Mouse (Mus musculus): Measurements from ENCODE around the gene Arnt.
"Not testable (repeated sequence)": the region's sequence is repeated elsewhere in the genome, so short reads cannot be mapped to it uniquely, and the experiment has no call there.

The Arnt gene

GRCm38 (mm10) chr3:95434136-95434982 lies at the start of gene Arnt:
Gene Arnt, plus strand, starts transcription at chr3:95434388.
- DNase-seq (ENCODE audit: low read depth in 2 of 2, low spot score in 2 of 2), result peak; percentile 81 to 85

DNA sequence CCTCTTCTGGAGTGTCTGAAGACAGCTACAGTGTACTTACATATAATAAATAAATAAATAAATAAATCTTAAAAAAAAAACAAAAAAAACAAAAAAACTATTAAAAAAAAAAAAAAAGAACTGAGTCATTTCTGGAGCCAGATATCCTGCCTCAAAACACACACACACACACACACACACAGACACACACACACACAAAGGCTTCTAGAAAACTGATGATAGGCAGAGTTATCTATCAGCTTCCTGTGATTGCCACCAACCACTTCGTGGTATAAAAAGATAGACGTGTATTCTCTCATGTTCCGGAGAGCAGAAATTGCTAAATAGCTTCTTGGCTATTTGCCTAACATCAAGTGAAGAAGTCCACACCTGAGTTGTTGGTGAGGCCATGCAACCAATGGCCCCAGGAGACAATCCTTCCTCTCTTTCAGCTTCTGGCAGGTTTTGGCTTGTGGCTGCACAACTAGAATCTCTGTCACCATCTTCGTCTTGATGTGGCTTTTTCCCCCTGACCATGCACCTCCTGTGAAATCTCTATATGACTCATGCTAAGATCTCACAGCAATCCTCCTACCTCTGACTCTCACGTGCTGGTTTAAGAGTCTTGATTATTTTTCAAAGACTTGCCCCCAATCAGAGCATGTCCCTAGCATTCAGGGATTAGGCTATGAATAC lies 48.6 kb upstream of the Arnt start:
- DNase-seq (ENCODE audit: low read depth in 2 of 2, low spot score in 2 of 2), result peak; percentile 4 to 14

- DNase-seq (ENCODE audit: low read depth in 2 of 2, low spot score in 2 of 2), result no peak
These were observed 39.8 kb upstream of the Arnt start for GRCm38 (mm10) chr3:95394385-95394784.

DNA sequence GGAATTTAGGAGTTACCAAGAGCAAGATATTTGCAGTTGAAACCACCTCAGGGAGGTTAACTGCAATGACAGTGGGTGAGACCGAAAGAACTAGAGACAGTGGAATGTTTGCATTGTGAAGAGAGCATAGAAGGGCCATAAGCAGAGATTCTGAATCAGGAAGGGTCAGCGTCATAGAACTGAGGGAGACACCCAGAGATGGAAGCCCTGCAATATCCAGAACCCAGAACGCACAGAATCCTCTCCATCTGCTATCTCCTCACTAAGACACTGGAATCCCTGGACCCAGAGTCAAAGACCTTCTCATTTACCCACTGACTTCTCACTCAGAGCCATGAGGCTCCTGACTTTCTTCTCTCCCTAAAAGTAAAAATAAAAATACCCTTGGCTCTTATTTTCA lies 31.4 kb upstream of the Arnt start, which contains the start of gene 4930558C23Rik:
4930558C23Rik (minus strand) TSS at position 101 of the 400 bp plus-strand sequence.
- DNase-seq (ENCODE audit: low read depth in 2 of 2, low spot score in 2 of 2), result no peak

DNA sequence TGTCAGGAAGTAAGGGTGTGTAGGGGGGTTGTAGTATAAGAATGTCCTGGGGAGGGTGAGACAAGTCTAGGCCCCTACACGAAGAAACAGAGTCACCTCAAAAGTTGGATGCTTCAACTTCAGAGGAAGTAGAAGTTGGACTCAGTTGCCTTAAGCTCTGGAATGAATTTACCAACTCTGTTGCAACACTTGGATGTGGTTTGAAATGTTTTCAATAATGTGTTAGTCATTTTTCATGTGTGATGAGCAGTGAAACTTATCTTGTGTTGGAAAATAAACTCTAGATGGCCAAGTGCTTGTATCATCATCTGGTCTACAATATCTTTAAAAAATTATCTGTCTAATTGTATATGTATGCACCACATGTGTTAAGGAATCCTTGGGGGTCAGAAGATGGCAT lies 26.5 kb upstream of the Arnt start:
- no peak for DNase-seq (ENCODE audit: low read depth in 2 of 2, low spot score in 2 of 2)

DNA sequence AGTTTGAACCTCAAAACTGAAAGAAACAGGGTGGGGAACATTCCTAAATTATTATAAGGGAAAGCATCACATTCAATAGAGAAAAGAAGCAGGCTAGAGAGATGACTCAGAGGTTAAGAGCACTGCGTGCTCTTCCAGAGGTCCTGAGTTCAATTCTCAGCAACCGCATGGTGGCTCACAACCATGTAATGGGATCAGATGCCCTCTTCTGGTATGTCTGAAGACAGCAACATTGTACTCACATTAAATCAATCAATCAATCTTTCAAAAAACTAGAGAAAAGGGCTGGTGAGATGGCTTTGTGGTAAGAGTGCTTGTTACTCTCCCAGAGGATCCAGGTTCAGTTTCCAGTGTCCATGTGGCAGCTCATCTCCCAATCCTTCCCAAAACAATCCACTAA lies 25.3 kb upstream of the Arnt start:
- no peak for DNase-seq (ENCODE audit: low read depth in 2 of 2, low spot score in 2 of 2)

DNA sequence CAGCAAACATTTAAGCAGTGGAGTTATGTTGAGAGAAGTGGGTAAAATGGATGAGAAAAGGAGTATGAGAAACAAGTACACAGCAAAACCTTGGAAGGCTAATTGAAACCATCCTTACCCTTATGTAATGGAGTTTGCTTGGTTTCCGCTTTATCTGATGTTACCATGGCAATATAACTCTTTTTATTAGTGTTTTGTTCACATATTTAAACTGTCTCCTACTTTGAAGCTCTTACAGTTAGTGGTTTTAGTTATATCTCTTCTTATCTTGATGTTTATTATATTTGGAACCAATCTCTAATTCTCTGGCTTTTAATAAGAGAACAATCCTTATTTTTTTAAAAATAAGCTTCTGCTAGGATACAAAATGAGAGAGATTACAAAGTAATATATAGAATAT lies 21.9 kb upstream of the Arnt start:
- DNase-seq (ENCODE audit: low read depth in 2 of 2, low spot score in 2 of 2), result no peak

GRCm38 (mm10) chr3:95417866-95418265 lies 16.3 kb upstream of the Arnt start:
- no peak for DNase-seq (ENCODE audit: low read depth in 2 of 2, low spot score in 2 of 2)

- DNase-seq (ENCODE audit: low read depth in 2 of 2, low spot score in 2 of 2), result not testable (repeated sequence)
These were observed 7.7 kb upstream of the Arnt start for GRCm38 (mm10) chr3:95426476-95426875.

GRCm38 (mm10) chr3:95427117-95427890 lies 6.9 kb upstream of the Arnt start:
- DNase-seq (ENCODE audit: low read depth in 2 of 2, low spot score in 2 of 2), result not testable (repeated sequence)

GRCm38 (mm10) chr3:95427891-95428238 lies 6.3 kb upstream of the Arnt start:
- DNase-seq (ENCODE audit: low read depth in 2 of 2, low spot score in 2 of 2), result not testable (repeated sequence)

DNA sequence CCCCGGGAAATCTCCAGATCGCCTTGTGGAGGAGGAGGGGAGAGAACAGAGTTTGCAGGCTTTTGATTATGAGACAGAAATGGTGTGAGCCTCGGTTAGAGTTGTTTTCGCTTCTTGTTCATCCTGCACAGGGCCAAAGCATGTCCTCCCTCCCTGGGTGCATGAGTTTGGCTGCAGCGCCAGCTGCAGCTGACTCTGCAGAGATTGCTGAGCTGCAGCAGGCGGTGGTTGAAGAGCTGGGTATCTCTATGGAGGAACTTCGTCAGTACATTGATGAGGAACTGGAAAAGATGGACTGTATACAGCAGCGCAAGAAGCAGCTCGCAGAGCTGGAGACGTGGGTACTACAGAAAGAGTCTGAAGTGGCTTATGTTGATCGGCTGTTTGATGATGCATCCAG lies 5.8 kb upstream of the Arnt start:
- not testable (repeated sequence) for DNase-seq (ENCODE audit: low read depth in 2 of 2, low spot score in 2 of 2)

DNA sequence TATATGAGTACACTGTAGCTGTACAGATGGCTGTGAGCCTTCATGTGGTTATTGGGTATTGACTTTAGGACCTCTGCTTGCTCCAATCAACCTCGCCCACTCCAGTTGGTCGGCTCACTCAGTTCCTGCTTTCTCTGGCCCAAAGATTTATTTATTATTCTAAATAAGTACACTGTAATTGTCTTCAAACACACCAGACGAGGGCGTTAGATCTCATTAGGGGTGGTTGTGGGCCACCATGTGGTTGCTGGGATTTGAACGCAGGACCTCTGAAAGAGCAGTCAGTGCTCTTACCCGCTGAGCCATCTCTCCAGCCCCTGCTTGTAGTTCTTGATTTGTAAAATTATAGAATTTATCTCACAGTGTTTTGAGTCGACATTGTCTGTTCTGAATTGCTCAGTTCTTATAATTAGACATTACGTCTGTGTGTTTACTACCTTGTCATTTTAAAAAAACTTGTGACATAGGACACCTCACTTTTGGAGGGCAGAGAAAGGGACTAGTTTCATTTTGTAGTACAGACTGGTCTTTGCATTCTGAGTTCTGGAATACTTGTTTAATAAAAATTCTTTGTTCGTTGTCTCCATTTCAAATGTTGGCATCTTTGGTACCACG lies 780 bp upstream of the Arnt start:
- DNase-seq (ENCODE audit: low read depth in 2 of 2, low spot score in 2 of 2), result no peak

DNA sequence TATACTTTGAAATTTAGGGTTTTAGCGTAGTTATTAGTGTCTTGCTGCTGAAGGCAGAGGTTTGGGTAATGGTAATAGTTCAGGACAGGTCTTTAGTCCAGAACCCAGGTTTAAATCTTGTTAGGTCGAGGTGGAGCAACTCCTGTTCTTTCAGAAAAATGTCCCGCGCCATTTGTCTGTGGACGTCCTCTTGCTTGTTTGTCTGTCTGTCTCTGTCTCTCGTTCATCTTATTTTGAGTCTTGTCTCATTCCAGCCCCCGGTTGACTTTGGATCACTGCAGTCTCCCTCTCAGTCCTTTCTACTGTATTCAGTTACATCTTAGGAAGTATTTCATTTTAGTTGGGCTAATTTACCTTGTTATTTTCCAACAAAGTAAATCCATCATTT lies 789 bp downstream of the Arnt start:
- no peak for DNase-seq (ENCODE audit: low read depth in 2 of 2, low spot score in 2 of 2)

GRCm38 (mm10) chr3:95435561-95435960 lies 1.4 kb downstream of the Arnt start:
- DNase-seq (ENCODE audit: low read depth in 2 of 2, low spot score in 2 of 2), result no peak

DNA sequence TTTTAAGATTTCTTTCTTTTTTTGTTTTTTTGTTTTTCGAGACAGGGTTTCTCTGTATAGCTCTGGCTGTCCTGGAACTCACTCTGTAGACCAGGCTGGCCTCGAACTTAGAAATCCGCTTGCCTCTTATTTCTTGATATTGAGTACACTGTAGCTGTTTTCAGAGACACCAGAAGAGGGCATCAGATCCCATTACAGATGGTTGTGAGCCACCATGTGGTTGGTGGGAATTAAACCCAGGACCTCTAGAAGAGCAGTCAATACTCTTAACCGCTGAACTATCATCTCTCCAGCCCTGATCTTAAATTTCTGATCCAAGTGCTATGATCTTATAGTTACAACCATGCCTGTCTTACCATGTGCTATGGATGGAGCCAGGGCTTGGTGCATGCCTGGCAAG lies 4.4 kb downstream of the Arnt start:
- not testable (repeated sequence) for DNase-seq (ENCODE audit: low read depth in 2 of 2, low spot score in 2 of 2)

GRCm38 (mm10) chr3:95439670-95440069 lies 5.5 kb downstream of the Arnt start:
- no peak for DNase-seq (ENCODE audit: low read depth in 2 of 2, low spot score in 2 of 2)

DNA sequence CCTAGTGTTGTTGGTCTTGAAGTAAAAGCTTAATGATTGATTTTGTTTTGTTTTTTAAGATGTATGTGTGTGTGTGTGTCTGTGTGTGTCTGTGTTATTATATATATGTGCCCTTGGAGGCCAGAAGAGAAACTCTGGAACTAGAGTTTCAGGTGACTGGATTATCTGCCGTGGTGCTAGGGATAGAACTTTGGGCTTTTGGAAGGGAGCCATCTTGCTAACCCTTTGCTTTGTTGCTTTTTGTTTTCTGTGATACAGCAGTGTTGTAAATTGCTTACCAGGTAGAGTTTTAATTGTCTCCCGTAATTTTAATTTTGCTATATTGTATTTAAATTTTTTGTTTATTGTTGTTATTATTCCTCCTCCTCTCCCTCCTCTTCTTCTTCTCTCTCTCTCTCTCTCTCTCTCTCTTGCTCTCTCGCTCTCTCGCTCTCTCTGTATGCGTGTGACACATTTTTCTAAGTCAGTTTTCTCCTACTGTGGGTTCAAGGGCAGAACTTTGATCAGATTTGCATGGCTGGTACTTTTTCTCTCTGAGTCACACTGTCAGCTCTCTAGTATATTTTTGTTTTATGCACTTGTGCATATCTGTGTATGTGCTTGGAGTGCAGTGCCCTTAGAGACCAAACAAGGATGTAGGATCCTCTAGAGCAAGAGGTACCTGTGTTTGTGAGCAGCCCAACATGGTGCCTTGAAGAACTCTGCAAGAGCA lies 8.4 kb downstream of the Arnt start:
- no peak for DNase-seq (ENCODE audit: low read depth in 2 of 2, low spot score in 2 of 2)

DNA sequence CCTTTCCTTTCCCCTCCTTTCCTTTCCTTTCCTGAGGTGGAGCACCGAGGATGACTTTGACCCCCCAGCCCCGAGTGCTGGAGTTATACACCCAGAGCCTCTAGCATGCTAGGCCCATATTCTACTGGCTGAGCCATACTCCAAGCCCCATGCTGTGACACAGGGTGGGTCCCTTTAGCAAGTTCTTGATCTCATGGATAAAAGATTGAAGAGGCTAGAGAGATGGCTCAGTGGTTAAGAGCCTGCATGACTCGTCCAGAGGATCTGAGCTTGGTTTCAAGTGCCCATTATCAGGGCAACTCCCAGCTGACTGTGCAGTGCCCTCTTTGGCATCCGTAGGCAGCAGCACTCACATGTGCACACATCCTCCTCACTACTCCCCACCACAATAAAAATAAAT lies 11.1 kb downstream of the Arnt start:
- no peak for DNase-seq (ENCODE audit: low read depth in 2 of 2, low spot score in 2 of 2)

GRCm38 (mm10) chr3:95450408-95450807 lies 16.2 kb downstream of the Arnt start:
- DNase-seq (ENCODE audit: low read depth in 2 of 2, low spot score in 2 of 2), result peak; percentile 35 to 53

DNA sequence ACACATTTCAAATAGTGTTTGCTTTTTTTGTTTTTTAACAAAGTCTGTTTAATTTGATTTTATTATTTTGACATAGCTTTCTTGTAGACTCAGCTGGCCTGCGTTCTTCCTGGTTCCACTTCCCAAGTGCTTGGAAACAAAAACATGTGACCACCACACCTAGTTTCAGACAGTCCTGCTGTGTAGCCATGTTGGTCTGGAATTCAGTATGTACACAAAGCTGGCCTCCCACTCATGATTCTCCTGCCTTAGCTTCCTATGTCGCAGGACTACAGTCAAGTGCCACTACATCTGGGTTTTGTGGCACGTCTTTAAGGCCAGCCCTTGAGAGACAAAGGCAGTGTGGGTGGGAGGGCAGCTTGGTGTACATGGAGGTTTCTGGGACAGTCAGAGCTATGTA lies 16.7 kb downstream of the Arnt start:
- DNase-seq (ENCODE audit: low read depth in 2 of 2, low spot score in 2 of 2), result no peak
